Mouse (Mus musculus) limb, embryonic 14.5 days (tissue): ENCODE results near the gene Cfap97d1. TPM values are rescaled to one million over a fixed set of nuclear protein-coding genes. Genes with fewer than 3 reads are reported as not detected.
"Not testable (repeated sequence)": the region's sequence is repeated elsewhere in the genome, so short reads cannot be mapped to it uniquely, and the experiment has no call there.

Source experiments
- ATAC-seq: fragments of 200-750 bp; cut with Nextera tagmentation; 2 replicates; pipeline ENCODE4 v1.8.0; 2017; ENCODE audit warnings: low read depth, moderate number of reproducible peaks, moderate TSS enrichment; ENCODE audit not compliant: low FRiP score
- DNase-seq: peaks from one replicate; pipeline ENCODE4 v3.0.0-alpha.2; 2015; ENCODE audit warnings: low spot score
- H3K27ac ChIP-seq: fragments of 300-500 bp; sonication (generic); replicated peaks from 2 replicates; pipeline ENCODE4 v1.5.1; 2014; ENCODE audit warnings: low read depth, mild to moderate bottlenecking, low read length, moderate library complexity, mixed read lengths
- H3K27me3 ChIP-seq: fragments of 300-500 bp; sonication (generic); 2 replicates; pipeline ENCODE4 v1.6.1; 2014; ENCODE audit warnings: low read length, mixed read lengths; ENCODE audit not compliant: control insufficient read depth, insufficient read depth
- H3K36me3 ChIP-seq: fragments of 300-500 bp; sonication (generic); 2 replicates; pipeline ENCODE4 v1.6.1; 2014; ENCODE audit warnings: mild to moderate bottlenecking, low read length, moderate library complexity, mixed read lengths; ENCODE audit not compliant: control insufficient read depth, insufficient read depth
- H3K4me1 ChIP-seq: fragments of 300-500 bp; sonication (generic); 2 replicates; pipeline ENCODE4 v1.6.1; 2014; ENCODE audit warnings: antibody characterized with exemption, low read length, mixed read lengths; ENCODE audit not compliant: control insufficient read depth, insufficient read depth
- H3K4me2 ChIP-seq: fragments of 300-500 bp; sonication (generic); replicated peaks from 2 replicates; pipeline ENCODE4 v1.6.1; 2014; ENCODE audit warnings: low read depth, mild to moderate bottlenecking, low read length, moderate library complexity; ENCODE audit not compliant: severe bottlenecking
- H3K4me3 ChIP-seq: fragments of 300-500 bp; sonication (generic); replicated peaks from 2 replicates; pipeline ENCODE4 v1.5.1; 2014; ENCODE audit warnings: low read length
- H3K9ac ChIP-seq: fragments of 300-500 bp; sonication (generic); 2 replicates; pipeline ENCODE4 v1.6.1; 2014; ENCODE audit warnings: mild to moderate bottlenecking, low read depth, low read length, moderate library complexity; ENCODE audit not compliant: severe bottlenecking
- H3K9me3 ChIP-seq: fragments of 300-500 bp; sonication (generic); 2 replicates; pipeline ENCODE4 v1.6.1; 2016; ENCODE audit warnings: low read length; ENCODE audit not compliant: control insufficient read depth
- POLR2A ChIP-seq: fragments of 200-500 bp; IDR thresholded peaks from 2 replicates; pipeline ENCODE4 v1.8.0; 2012; ENCODE audit warnings: inconsistent platforms, mild to moderate bottlenecking, moderate library complexity, borderline replicate concordance; ENCODE audit not compliant: insufficient read depth, insufficient read length; ENCODE audit errors: extremely low read depth
- WGBS: fragments of 180-500 bp; shearing (Covaris S2); extraction: QIAGEN DNeasy Blood & Tissue Kit; methylation state at CpG from one replicate; pipeline ENCODE4 v1.1.7; 2014; 5-methylcytosine and 5-hydroxymethylcytosine counted together
- polyA plus RNA-seq, 2 experiments: library from polyadenylated mRNA; depleted of rRNA in 1 of 2; stranded (reverse) in 1 of 2; unstranded in 1 of 2; fragments of >200 nt; fragmentation: Nextera tagmentation in 1 of 2; extraction: Ambion mirVana in 1 of 2; gene quantifications; 2 replicates each; pipeline versions ENCODE4 v1.2.1 to v1.2.3; 2012 to 2014

Cfap97d1 gene
- polyA plus RNA-seq, 2 experiments, result not detected

GRCm38 (mm10) chr11:101980603-101981157, 3.4 kb upstream of the Cfap97d1 start:
- WGBS, result 75% methylated on average over 9 of the region's 9 CpGs
- no peak for ATAC-seq

GRCm38 (mm10) chr11:101981850-101982249, 2.2 kb upstream of the Cfap97d1 start:
- 0 out of 2 replicates have a peak, but pooled peaks cover 10% of the 10 kb centered on the region for H3K4me1 ChIP-seq
- no peak overlapping the region for H3K4me3 ChIP-seq
- no peak for TF ChIP-seq POLR2A
- no peak overlapping the region for H3K27ac ChIP-seq
- H3K36me3 ChIP-seq, result 0 out of 2 replicates have a peak, but pooled peaks cover 3% of the 10 kb centered on the region
- DNase-seq, result no peak
- no peak overlapping the region for H3K9ac ChIP-seq
- no peak overlapping the region for H3K4me2 ChIP-seq
- 82% methylated on average over 12 of the region's 12 CpGs for WGBS
- H3K27me3 ChIP-seq, result no peaks in the 10 kb centered on the region
- ATAC-seq, result no peak
- H3K9me3 ChIP-seq, result no peaks in the 10 kb centered on the region

More at GRCm38 (mm10) chr11:101980603-101981157, 3.4 kb upstream of the Cfap97d1 start:
- 0 out of 2 replicates have a peak, but pooled peaks cover 5% of the 10 kb centered on the region for H3K4me1 ChIP-seq
- H3K4me2 ChIP-seq, result no peak overlapping the region
- DNase-seq, result no peak
- H3K36me3 ChIP-seq, result 0 out of 2 replicates have a peak, but pooled peaks cover 3% of the 10 kb centered on the region
- H3K9ac ChIP-seq, result no peak overlapping the region
- no peak overlapping the region for H3K27ac ChIP-seq
- H3K9me3 ChIP-seq, result no peaks in the 10 kb centered on the region
- no peak for TF ChIP-seq POLR2A
- H3K4me3 ChIP-seq, result no peak overlapping the region
- H3K27me3 ChIP-seq, result no peaks in the 10 kb centered on the region

- H3K36me3 ChIP-seq, result 0 out of 2 replicates have a peak, but pooled peaks cover 3% of the 10 kb centered on the region
- H3K27me3 ChIP-seq, result no peaks in the 10 kb centered on the region
- H3K4me3 ChIP-seq, result no peak overlapping the region
- 0 out of 2 replicates have a peak, but pooled peaks cover 10% of the 10 kb centered on the region for H3K4me1 ChIP-seq
- DNase-seq (no peak), ATAC-seq (no peak)
- 55% methylated on average over 6 of the region's 6 CpGs for WGBS
- no peak overlapping the region for H3K27ac ChIP-seq
- no peaks in the 10 kb centered on the region for H3K9me3 ChIP-seq
- H3K4me2 ChIP-seq, result no peak overlapping the region
- no peak overlapping the region for H3K9ac ChIP-seq
- TF ChIP-seq POLR2A, result no peak
Observed at GRCm38 (mm10) chr11:101982981-101983411, 1.1 kb upstream of the Cfap97d1 start.

GRCm38 (mm10) chr11:101983431-101983921, 603 bp upstream of the Cfap97d1 start:
- H3K4me3 ChIP-seq, result peak overlapping the region; percentile 68; the same call in 1 of the 2 replicates
- H3K36me3 ChIP-seq, result 0 out of 2 replicates have a peak, but pooled peaks cover 3% of the 10 kb centered on the region
- DNase-seq, result no peak
- no peaks in the 10 kb centered on the region for H3K9me3 ChIP-seq
- no peak overlapping the region for H3K27ac ChIP-seq
- peak overlapping the region; percentile 100; the same call in 1 of the 2 replicates for H3K4me2 ChIP-seq
- H3K4me1 ChIP-seq, result 0 out of 2 replicates have a peak, but pooled peaks cover 10% of the 10 kb centered on the region
- ATAC-seq, result no peak
- 68% methylated on average over 10 of the region's 10 CpGs for WGBS
- no peaks in the 10 kb centered on the region for H3K27me3 ChIP-seq
- no peak for TF ChIP-seq POLR2A
- H3K9ac ChIP-seq, result no peak overlapping the region

- 0 out of 2 replicates have a peak, but pooled peaks cover 10% of the 10 kb centered on the region for H3K4me1 ChIP-seq
- WGBS, result 69% methylated on average over 6 of the region's 6 CpGs
- H3K36me3 ChIP-seq, H3K4me3 ChIP-seq, H3K9ac ChIP-seq, ATAC-seq, H3K27ac ChIP-seq, DNase-seq, H3K9me3 ChIP-seq, H3K27me3 ChIP-seq, H3K4me2 ChIP-seq: not testable (repeated sequence)
Observed at GRCm38 (mm10) chr11:101985450-101985849, 1.4 kb downstream of the Cfap97d1 start.
